Mouse (Mus musculus) midbrain, embryonic 11.5 days (tissue): ENCODE results near the gene Myo1h. TPM values are rescaled to one million over a fixed set of nuclear protein-coding genes. Genes with fewer than 3 reads are reported as not detected.

ENCODE experiments used
- ATAC-seq: fragments of 200-750 bp; cut with Nextera tagmentation; 2 replicates; pipeline ENCODE4 v1.8.0; 2017; ENCODE audit warnings: moderate TSS enrichment, moderate library complexity; ENCODE audit not compliant: low FRiP score
- DNase-seq: peaks from one replicate; pipeline ENCODE4 v3.0.0; 2015; ENCODE audit warnings: low spot score; ENCODE audit errors: missing footprints
- H3K27ac ChIP-seq: fragments of 300-500 bp; sonication (generic); 2 replicates; pipeline ENCODE4 v1.5.1; 2014; ENCODE audit warnings: low read depth, low read length
- H3K27me3 ChIP-seq: fragments of 300-500 bp; sonication (generic); 2 replicates; pipeline ENCODE4 v1.6.1; 2014; ENCODE audit warnings: mild to moderate bottlenecking, low read length, moderate library complexity, mixed read lengths; ENCODE audit not compliant: control insufficient read depth, insufficient read depth
- H3K36me3 ChIP-seq: fragments of 300-500 bp; sonication (generic); 2 replicates; pipeline ENCODE4 v1.6.1; 2014; ENCODE audit warnings: mild to moderate bottlenecking, low read length, moderate library complexity, mixed read lengths; ENCODE audit not compliant: control insufficient read depth, insufficient read depth
- H3K4me1 ChIP-seq: fragments of 300-500 bp; sonication (generic); 2 replicates; pipeline ENCODE4 v1.6.1; 2014; ENCODE audit warnings: low read length; ENCODE audit not compliant: control insufficient read depth, insufficient read depth
- H3K4me2 ChIP-seq: fragments of 300-500 bp; sonication (generic); 2 replicates; pipeline ENCODE4 v1.6.1; 2014; ENCODE audit warnings: mild to moderate bottlenecking, moderate library complexity
- H3K4me3 ChIP-seq: fragments of 300-500 bp; sonication (generic); 2 replicates; pipeline ENCODE4 v1.5.1; 2014; ENCODE audit warnings: low read depth, low read length
- H3K9ac ChIP-seq: fragments of 300-500 bp; sonication (generic); 2 replicates; pipeline ENCODE4 v1.6.1; 2014; ENCODE audit warnings: low read length
- H3K9me3 ChIP-seq: fragments of 300-500 bp; sonication (generic); 2 replicates; pipeline ENCODE4 v1.6.1; 2016; ENCODE audit warnings: low read length; ENCODE audit not compliant: control insufficient read depth
- WGBS: fragments of 180-500 bp; shearing (Covaris S2); extraction: QIAGEN DNeasy Blood & Tissue Kit; methylation state at CpG from one replicate; pipeline ENCODE4 v1.1.7; 2014; 5-methylcytosine and 5-hydroxymethylcytosine counted together
- polyA plus RNA-seq: library from polyadenylated mRNA; unstranded; fragments of >200 nt; fragmentation: Nextera tagmentation; extraction: Ambion mirVana; gene quantifications from 2 replicates; pipeline ENCODE4 v1.2.1, GENCODE M21; 2014

Myo1h gene
- polyA plus RNA-seq, 1 experiment from 2014 or later, result 0.45 TPM

- 88% methylated on average over 9 of the region's 9 CpGs for WGBS
- Histone ChIP-seq H3K9ac (no peak overlapping the region), H3K4me3 (no peak overlapping the region)
Observed at GRCm38 (mm10) chr5:114373581-114373980, 84.6 kb downstream of the Myo1h start.

GRCm38 (mm10) chr5:114374409-114375213, 85.6 kb downstream of the Myo1h start:
- peaks cover 13% of the 10 kb centered on the region for H3K36me3 ChIP-seq
- no peaks in the 10 kb centered on the region for H3K27me3 ChIP-seq
- H3K9ac ChIP-seq, result no peak overlapping the region
- H3K4me2 ChIP-seq, result no peak overlapping the region
- no peak for DNase-seq
- H3K9me3 ChIP-seq, result no peaks in the 10 kb centered on the region
- ATAC-seq, result no peak
- WGBS, result 90% methylated on average over 23 of the region's 23 CpGs
- no peak overlapping the region for H3K4me3 ChIP-seq
- H3K27ac ChIP-seq, result no peak overlapping the region
- H3K4me1 ChIP-seq, result peaks cover 16% of the 10 kb centered on the region

More at GRCm38 (mm10) chr5:114373581-114373980, 84.6 kb downstream of the Myo1h start:
- Histone ChIP-seq H3K9me3 (no peaks in the 10 kb centered on the region), H3K4me2 (no peak overlapping the region), H3K27me3 (no peaks in the 10 kb centered on the region), H3K4me1 (peaks cover 8% of the 10 kb centered on the region), H3K36me3 (peaks cover 13% of the 10 kb centered on the region), H3K27ac (no peak overlapping the region)
- ATAC-seq (no peak), DNase-seq (no peak)

GRCm38 (mm10) chr5:114378177-114378920, 89.4 kb downstream of the Myo1h start:
- peak overlapping the region; percentile 96 for H3K4me3 ChIP-seq
- H3K4me1 ChIP-seq, result peaks cover 29% of the 10 kb centered on the region
- peak overlapping the region; percentile 85 for H3K4me2 ChIP-seq
- H3K27ac ChIP-seq, result no peak overlapping the region
- WGBS, result 76% methylated on average over 10 of the region's 10 CpGs
- H3K9me3 ChIP-seq, result no peaks in the 10 kb centered on the region
- H3K27me3 ChIP-seq, result no peaks in the 10 kb centered on the region
- DNase-seq (no peak), ATAC-seq (no peak)
- no peak overlapping the region for H3K9ac ChIP-seq
- H3K36me3 ChIP-seq, result peaks cover 4% of the 10 kb centered on the region; the same call in 1 of the 2 replicates

GRCm38 (mm10) chr5:114378936-114379335, 90.0 kb downstream of the Myo1h start:
- Histone ChIP-seq H3K4me1 (peaks cover 29% of the 10 kb centered on the region), H3K27ac (no peak overlapping the region)

GRCm38 (mm10) chr5:114379763-114380162, 90.8 kb downstream of the Myo1h start:
- H3K36me3 ChIP-seq, result 0 out of 2 replicates have a peak, but pooled peaks cover under 1% of the 10 kb centered on the region
- H3K4me3 ChIP-seq, result peak overlapping the region; percentile 96
- peak overlapping the region; percentile 85 for H3K4me2 ChIP-seq
- H3K9me3 ChIP-seq, result no peaks in the 10 kb centered on the region
- peak overlapping the region; percentile 97 for H3K9ac ChIP-seq
- 2% methylated on average over 20 of the region's 20 CpGs for WGBS
- peak overlapping the region; percentile 71; the same call in 1 of the 2 replicates for H3K27ac ChIP-seq
- peaks cover 29% of the 10 kb centered on the region for H3K4me1 ChIP-seq
- no peaks in the 10 kb centered on the region for H3K27me3 ChIP-seq
- peak; percentile 90 for DNase-seq
- ATAC-seq, result peak; percentile 41

More at GRCm38 (mm10) chr5:114378936-114379335, 90.0 kb downstream of the Myo1h start:
- ATAC-seq (no peak), DNase-seq (no peak)
- Histone ChIP-seq H3K4me3 (peak overlapping the region; percentile 96), H3K27me3 (no peaks in the 10 kb centered on the region), H3K4me2 (peak overlapping the region; percentile 85), H3K9ac (peak overlapping the region; percentile 97), H3K36me3 (peaks cover 3% of the 10 kb centered on the region; the same call in 1 of the 2 replicates), H3K9me3 (no peaks in the 10 kb centered on the region)
- 26% methylated on average over 6 of the region's 6 CpGs for WGBS

GRCm38 (mm10) chr5:114380209-114381012, 91.4 kb downstream of the Myo1h start, which contains the start of the genes Kctd10 and Ube3b:
Gene Kctd10, minus strand, starts transcription at chr5:114380508.
Gene Ube3b, plus strand, starts transcription at chr5:114380607.
- DNase-seq (peak; percentile 99), ATAC-seq (peak; percentile 93)
- Histone ChIP-seq H3K4me1 (peaks cover 29% of the 10 kb centered on the region), H3K27ac (peak within 1 kb of the TSS; percentile 71), H3K9ac (peak within 1 kb of the TSS; percentile 97), H3K4me2 (peak within 1 kb of the TSS; percentile 85), H3K36me3 (peaks cover 5% of the 10 kb centered on the region; the same call in 1 of the 2 replicates), H3K27me3 (no peaks in the 10 kb centered on the region), H3K9me3 (no peaks in the 10 kb centered on the region), H3K4me3 (peak within 1 kb of the TSS; percentile 96)
- under 1% methylated on average over 70 of the region's 74 CpGs for WGBS

GRCm38 (mm10) chr5:114381013-114381351, 92.0 kb downstream of the Myo1h start:
- peak overlapping the region; percentile 85 for H3K4me2 ChIP-seq
- peaks cover 6% of the 10 kb centered on the region for H3K36me3 ChIP-seq
- WGBS, result under 1% methylated on average over 18 of the region's 18 CpGs
- no peaks in the 10 kb centered on the region for H3K27me3 ChIP-seq
- no peaks in the 10 kb centered on the region for H3K9me3 ChIP-seq
- peak overlapping the region; percentile 71 for H3K27ac ChIP-seq
- DNase-seq (no peak), ATAC-seq (no peak; the same call in 1 of the 2 replicates)
- peak overlapping the region; percentile 96 for H3K4me3 ChIP-seq
- peaks cover 29% of the 10 kb centered on the region for H3K4me1 ChIP-seq
- peak overlapping the region; percentile 97 for H3K9ac ChIP-seq

GRCm38 (mm10) chr5:114383184-114383904, 94.4 kb downstream of the Myo1h start:
- H3K27me3 ChIP-seq, result no peaks in the 10 kb centered on the region
- ATAC-seq (no peak), DNase-seq (peak; percentile 92)
- H3K27ac ChIP-seq, result no peak overlapping the region
- no peak overlapping the region for H3K4me2 ChIP-seq
- H3K36me3 ChIP-seq, result peaks cover 13% of the 10 kb centered on the region
- no peaks in the 10 kb centered on the region for H3K9me3 ChIP-seq
- no peak overlapping the region for H3K4me3 ChIP-seq
- WGBS, result 81% methylated on average over 9 of the region's 9 CpGs
- H3K9ac ChIP-seq, result no peak overlapping the region
- H3K4me1 ChIP-seq, result peaks cover 23% of the 10 kb centered on the region
